Mouse (Mus musculus): ENCODE results near the gene Fbrs.
"Not testable (repeated sequence)": the region's sequence is repeated elsewhere in the genome, so short reads cannot be mapped to it uniquely, and the experiment has no call there.

GRCm38 (mm10) chr7:127488364-127488763 is 9.4 kb downstream of the Fbrs start:
- not testable (repeated sequence) for TF ChIP-seq CTCF (IDR thresholded peaks at IDR 0.05; ENCODE audit: control insufficient read depth, insufficient read depth, low read length); POLR2A (IDR thresholded peaks at IDR 0.05; ENCODE audit: borderline replicate concordance, control insufficient read depth, low read depth, low read length)
